Mouse (Mus musculus) erythroblast, embryonic 14.5 days (primary cell): ENCODE data around the gene Ssx2ip.

Experiments
- GATA1 ChIP-seq: IDR thresholded peaks from 2 replicates; pipeline ENCODE4 v1.6.1; 2012; ENCODE audit warnings: low read length, inconsistent platforms, mixed read lengths
- TAL1 ChIP-seq: IDR thresholded peaks from 3 replicates; pipeline ENCODE4 v1.6.1; 2012; ENCODE audit warnings: low read length, inconsistent platforms, mixed read lengths

GRCm38 (mm10) chr3:146447156-146447555 is 42.7 kb downstream of the Ssx2ip start:
- TF ChIP-seq TAL1, result no peak
- no peak for TF ChIP-seq GATA1
